Mouse (Mus musculus) midbrain, postnatal 0 days (tissue): Measurements from ENCODE around the gene Il18rap. TPM values are rescaled to one million over a fixed set of nuclear protein-coding genes. Genes with fewer than 3 reads are reported as not detected.
A peak's percentile ranks its signal among the peaks of the same experiment; 100 is the strongest.

Source experiments
- ATAC-seq: fragments of 200-750 bp; cut with Nextera tagmentation; 2 replicates; pipeline ENCODE4 v1.8.0; 2017; ENCODE audit warnings: moderate number of reproducible peaks, mild to moderate bottlenecking, moderate TSS enrichment, moderate library complexity; ENCODE audit not compliant: low FRiP score
- DNase-seq: peaks from one replicate; pipeline ENCODE4 v3.0.0-alpha.2; 2015; ENCODE audit warnings: low spot score
- H3K27ac ChIP-seq: fragments of 300-500 bp; sonication (generic); 2 replicates; pipeline ENCODE4 v1.5.1; 2014; ENCODE audit warnings: low read depth, mild to moderate bottlenecking, low read length, mixed read lengths
- H3K27me3 ChIP-seq: fragments of 300-500 bp; sonication (generic); 2 replicates; pipeline ENCODE4 v1.6.1; 2014; ENCODE audit warnings: low read length, control low read depth, mixed read lengths; ENCODE audit not compliant: insufficient read depth
- H3K36me3 ChIP-seq: fragments of 300-500 bp; sonication (generic); 2 replicates; pipeline ENCODE4 v1.6.1; 2014; ENCODE audit warnings: low read length, control low read depth, mixed read lengths; ENCODE audit not compliant: insufficient read depth
- H3K4me1 ChIP-seq: fragments of 300-500 bp; sonication (generic); 2 replicates; pipeline ENCODE4 v1.6.1; 2014; ENCODE audit warnings: mild to moderate bottlenecking, control low read depth, antibody characterized with exemption, low read length, mixed read lengths; ENCODE audit not compliant: insufficient read depth
- H3K4me2 ChIP-seq: fragments of 300-500 bp; sonication (generic); 2 replicates; pipeline ENCODE4 v1.6.1; 2014; ENCODE audit warnings: low read depth, mild to moderate bottlenecking, low read length, mixed read lengths; ENCODE audit not compliant: poor library complexity, severe bottlenecking
- H3K4me3 ChIP-seq: fragments of 300-500 bp; sonication (generic); 2 replicates; pipeline ENCODE4 v1.5.1; 2014; ENCODE audit warnings: low read depth, mild to moderate bottlenecking, low read length, moderate library complexity
- H3K9ac ChIP-seq: fragments of 300-500 bp; sonication (generic); replicated peaks from 2 replicates; pipeline ENCODE4 v1.6.1; 2014; ENCODE audit warnings: mild to moderate bottlenecking, low read length, moderate library complexity, mixed read lengths; ENCODE audit not compliant: poor library complexity, severe bottlenecking
- H3K9me3 ChIP-seq: fragments of 300-500 bp; sonication (generic); 2 replicates; pipeline ENCODE4 v1.6.1; 2016; ENCODE audit warnings: low read length, control low read depth
- CTCF ChIP-seq: IDR thresholded peaks from 2 replicates; pipeline ENCODE4 v1.5.1; 2016; ENCODE audit warnings: antibody characterized with exemption, mild to moderate bottlenecking
- WGBS: fragments of 180-500 bp; shearing (Covaris S2); extraction: QIAGEN DNeasy Blood & Tissue Kit; methylation state at CpG from one replicate; pipeline ENCODE4 v1.1.7; 2014; 5-methylcytosine and 5-hydroxymethylcytosine counted together
- polyA plus RNA-seq: library from polyadenylated mRNA; unstranded; fragments of >200 nt; fragmentation: Nextera tagmentation; extraction: Ambion mirVana; gene quantifications from 2 replicates; pipeline ENCODE4 v1.2.1, GENCODE M21; 2015
- total RNA-seq: library from RNA; depleted of rRNA; stranded (reverse); fragments of >200 nt; gene quantifications from 2 replicates; pipeline ENCODE4 v1.2.3, GENCODE M21; 2014

Il18rap gene
- total and polyA plus RNA-seq, 2 experiments from 2014 or later = 0.11 to 0.12 TPM

DNA sequence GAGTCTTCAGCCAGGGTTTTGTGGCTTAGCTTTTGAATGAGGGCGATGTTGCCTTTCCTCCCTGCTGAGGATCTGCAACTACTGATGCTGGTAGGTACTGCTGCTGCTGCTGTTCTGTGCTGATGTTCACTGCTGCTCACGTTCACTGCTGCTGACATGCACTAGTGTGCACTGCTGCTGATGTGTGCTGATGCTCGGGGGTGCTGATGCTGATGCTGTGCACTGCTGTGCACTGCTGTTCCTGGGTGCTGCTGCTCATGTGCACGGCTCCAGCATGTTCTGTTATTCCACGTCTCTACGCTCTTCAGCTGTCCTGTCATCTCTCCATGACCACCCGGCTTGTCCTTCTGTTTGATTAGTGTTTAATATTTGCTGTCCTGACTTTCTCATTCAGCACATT lies 7.8 kb downstream of the Il18rap start:
- Histone ChIP-seq H3K27ac (no peak overlapping the region), H3K9me3 (no peaks in the 10 kb centered on the region)
- WGBS = 87% methylated on average over 7 of the region's 7 CpGs

DNA sequence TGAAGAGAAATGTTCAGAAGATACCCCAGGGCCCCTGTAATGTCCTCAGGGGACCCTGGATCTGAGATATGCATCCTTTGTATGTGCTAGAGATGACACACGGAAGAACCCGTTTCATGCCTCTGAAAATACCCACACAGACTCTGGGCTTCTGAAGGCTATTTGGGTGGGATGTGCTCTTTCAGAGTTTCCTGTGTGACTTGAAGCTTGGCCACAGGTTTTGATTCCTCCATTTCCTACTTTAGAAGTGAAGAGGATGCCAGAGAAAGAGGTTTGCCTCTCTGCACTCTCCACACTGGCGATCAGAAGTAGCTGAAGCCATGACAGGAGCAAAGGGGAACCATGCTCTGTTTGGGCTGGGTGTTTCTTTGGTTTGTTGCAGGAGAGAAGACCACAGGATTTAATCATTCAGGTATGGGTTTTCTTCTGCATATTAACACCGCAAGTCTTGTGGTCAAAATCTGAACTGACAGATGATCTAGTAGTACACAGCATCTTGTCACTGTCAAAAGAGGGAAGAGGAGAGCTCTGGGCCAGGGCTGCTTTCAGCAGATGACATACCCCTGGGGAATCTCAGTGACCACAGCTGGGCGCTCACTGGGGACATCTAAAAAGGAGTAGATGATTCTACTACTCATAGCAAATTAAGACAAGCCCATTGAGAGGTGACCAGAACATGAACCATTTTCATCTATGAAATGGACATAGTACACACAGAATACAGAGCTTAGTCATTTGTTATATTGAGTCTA lies 9.0 kb downstream of the Il18rap start:
- no peaks in the 10 kb centered on the region for H3K27me3 ChIP-seq
- H3K4me1 ChIP-seq = no peaks in the 10 kb centered on the region
- H3K36me3 ChIP-seq = no peaks in the 10 kb centered on the region
- H3K4me2 ChIP-seq = no peak overlapping the region
- DNase-seq (no peak), ATAC-seq (no peak)
- no peak overlapping the region for H3K4me3 ChIP-seq
- H3K9me3 ChIP-seq = no peaks in the 10 kb centered on the region
- H3K27ac ChIP-seq = no peak overlapping the region
- 89% methylated on average over 5 of the region's 5 CpGs for WGBS
- no peak for TF ChIP-seq CTCF
- H3K9ac ChIP-seq = no peak overlapping the region

More for the DNA sequence above, 7.8 kb downstream of the Il18rap start:
- Histone ChIP-seq H3K27me3 (no peaks in the 10 kb centered on the region), H3K4me2 (no peak overlapping the region), H3K4me1 (no peaks in the 10 kb centered on the region), H3K9ac (no peak overlapping the region), H3K4me3 (no peak overlapping the region), H3K36me3 (no peaks in the 10 kb centered on the region)
- no peak for ATAC-seq
- no peak for DNase-seq
- no peak for TF ChIP-seq CTCF

DNA sequence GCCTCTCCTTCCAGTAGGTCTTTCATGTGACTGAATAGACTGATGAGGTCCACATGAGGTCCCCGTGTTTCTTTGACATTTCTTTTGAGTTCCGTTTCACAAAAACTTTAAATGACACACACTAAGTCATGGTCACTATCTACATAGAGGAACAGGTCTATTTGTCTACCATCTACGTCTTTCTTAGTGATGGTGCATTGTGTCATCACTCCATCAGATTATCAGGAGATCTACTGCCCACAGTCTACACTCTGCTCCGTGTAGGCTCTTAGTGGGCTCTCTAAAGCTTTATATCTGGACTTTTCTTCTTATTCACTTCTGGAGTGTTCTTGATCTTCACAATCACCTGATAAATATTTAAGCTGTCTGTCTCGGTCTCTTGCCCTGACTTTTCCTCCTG lies 14.1 kb downstream of the Il18rap start:
- no peaks in the 10 kb centered on the region for H3K4me1 ChIP-seq
- no peak overlapping the region for H3K9ac ChIP-seq
- DNase-seq = no peak
- H3K4me3 ChIP-seq = no peak overlapping the region
- no peaks in the 10 kb centered on the region for H3K36me3 ChIP-seq
- no peak for TF ChIP-seq CTCF
- no peaks in the 10 kb centered on the region for H3K9me3 ChIP-seq
- no peak overlapping the region for H3K27ac ChIP-seq
- H3K27me3 ChIP-seq = no peaks in the 10 kb centered on the region
- 91% methylated on average over 5 of the region's 5 CpGs for WGBS
- H3K4me2 ChIP-seq = no peak overlapping the region
- no peak for ATAC-seq

DNA sequence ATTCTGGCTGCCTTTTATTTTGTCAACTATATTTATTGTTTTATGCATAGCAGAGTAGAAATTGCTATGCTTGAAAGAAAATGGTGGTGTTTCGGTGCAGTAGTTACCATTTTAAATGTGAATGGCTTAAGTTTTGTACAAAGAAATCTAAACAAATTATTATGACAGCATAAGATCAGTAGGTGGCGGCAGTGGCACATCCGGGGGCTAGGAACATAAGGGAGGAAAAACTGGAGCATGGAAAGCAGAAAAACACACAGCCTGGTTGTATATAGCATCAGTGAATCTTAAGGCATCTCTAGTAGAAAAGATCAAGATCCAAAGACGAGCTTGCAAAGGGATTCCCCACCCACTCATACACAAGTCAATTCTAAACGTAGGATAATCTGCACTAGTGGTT lies 22.4 kb downstream of the Il18rap start:
- Histone ChIP-seq H3K4me1 (no peaks in the 10 kb centered on the region), H3K4me2 (no peak overlapping the region), H3K4me3 (no peak overlapping the region), H3K9me3 (no peaks in the 10 kb centered on the region), H3K27ac (no peak overlapping the region), H3K36me3 (no peaks in the 10 kb centered on the region), H3K27me3 (no peaks in the 10 kb centered on the region), H3K9ac (no peak overlapping the region)
- 79% methylated on average over 5 of the region's 5 CpGs for WGBS
- ATAC-seq (no peak), DNase-seq (no peak)
- TF ChIP-seq CTCF = peak; percentile 48

DNA sequence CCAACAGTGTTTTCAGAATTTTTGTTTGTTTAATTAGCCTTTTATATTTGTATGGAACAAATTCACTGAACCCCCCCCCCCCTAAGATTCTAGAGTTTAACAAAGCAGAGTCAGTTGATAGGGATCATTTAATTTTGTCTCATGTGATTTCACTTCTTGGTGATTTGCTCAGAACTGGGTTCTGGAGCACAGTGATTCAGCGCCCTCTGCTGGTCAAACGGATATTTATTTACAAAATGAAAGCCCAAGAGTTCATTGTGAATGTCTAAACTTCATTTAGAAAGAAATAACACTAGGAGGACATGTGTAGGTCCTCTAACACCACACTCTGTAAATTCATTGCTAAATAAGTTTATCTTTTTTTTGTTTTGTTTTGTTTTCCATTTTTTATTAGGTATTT lies 29.5 kb downstream of the Il18rap start:
- 0% methylated on average over 2 of the region's 2 CpGs for WGBS
- ATAC-seq (no peak), DNase-seq (peak; percentile 80)
- Histone ChIP-seq H3K27me3 (no peaks in the 10 kb centered on the region), H3K9me3 (no peaks in the 10 kb centered on the region), H3K36me3 (no peaks in the 10 kb centered on the region), H3K9ac (no peak overlapping the region), H3K4me3 (no peak overlapping the region), H3K4me1 (no peaks in the 10 kb centered on the region), H3K27ac (no peak overlapping the region), H3K4me2 (no peak overlapping the region)
- peak; percentile 88 for TF ChIP-seq CTCF

DNA sequence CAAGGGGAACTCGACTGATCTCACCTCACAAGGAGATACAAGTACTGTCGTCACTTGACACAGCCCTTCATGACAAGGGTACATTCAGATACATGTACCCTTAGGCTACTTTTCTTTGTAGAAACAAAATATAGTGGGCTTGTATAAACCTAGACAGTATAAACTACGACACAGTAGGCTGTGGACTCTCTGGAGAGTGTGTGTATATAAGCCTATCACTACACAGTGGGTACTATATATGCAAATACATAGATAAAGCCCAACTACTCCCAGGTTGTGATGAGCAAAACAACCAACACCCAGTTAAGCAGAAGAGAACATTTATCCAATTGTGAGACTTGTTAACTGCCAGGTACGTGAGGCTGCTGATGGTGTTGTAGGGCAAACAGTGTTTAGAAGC lies 31.5 kb downstream of the Il18rap start:
- no peak for TF ChIP-seq CTCF

More for the DNA sequence above, 31.5 kb downstream of the Il18rap start:
- Histone ChIP-seq H3K4me3 (no peak overlapping the region), H3K4me2 (no peak overlapping the region), H3K9me3 (no peaks in the 10 kb centered on the region), H3K4me1 (no peaks in the 10 kb centered on the region), H3K9ac (no peak overlapping the region), H3K27ac (no peak overlapping the region), H3K36me3 (no peaks in the 10 kb centered on the region), H3K27me3 (no peaks in the 10 kb centered on the region)
- ATAC-seq (no peak), DNase-seq (no peak)
- 78% methylated on average over 4 of the region's 4 CpGs for WGBS
